Mouse (Mus musculus) heart, embryonic 15.5 days (tissue): Measurements from ENCODE around the gene Ptch1. TPM values are rescaled to one million over a fixed set of nuclear protein-coding genes. Genes with fewer than 3 reads are reported as not detected.

Experiments used
- ATAC-seq: fragments of 200-750 bp; cut with Nextera tagmentation; replicated peaks from 2 replicates; pipeline ENCODE4 v1.8.0; 2017; ENCODE audit warnings: low read depth, moderate TSS enrichment; ENCODE audit not compliant: insufficient number of reproducible peaks, insufficient read depth, low FRiP score
- H3K27ac ChIP-seq: fragments of 300-500 bp; sonication (generic); 2 replicates; pipeline ENCODE4 v1.5.1; 2015; ENCODE audit warnings: mild to moderate bottlenecking, inconsistent platforms
- H3K27me3 ChIP-seq: fragments of 300-500 bp; sonication (generic); 2 replicates; pipeline ENCODE4 v1.6.1; 2015; ENCODE audit warnings: inconsistent platforms
- H3K36me3 ChIP-seq: fragments of 300-500 bp; sonication (generic); 2 replicates; pipeline ENCODE4 v1.6.1; 2015; ENCODE audit warnings: mild to moderate bottlenecking, inconsistent platforms
- H3K4me1 ChIP-seq: fragments of 300-500 bp; sonication (generic); replicated peaks from 2 replicates; pipeline ENCODE4 v1.6.1; 2015; ENCODE audit warnings: inconsistent platforms
- H3K4me2 ChIP-seq: fragments of 300-500 bp; sonication (generic); 2 replicates; pipeline ENCODE4 v1.6.1; 2015; ENCODE audit warnings: inconsistent platforms, mild to moderate bottlenecking, moderate library complexity
- H3K4me3 ChIP-seq: fragments of 300-500 bp; sonication (generic); 2 replicates; pipeline ENCODE4 v1.5.1; 2015; ENCODE audit warnings: mild to moderate bottlenecking, inconsistent platforms
- H3K9ac ChIP-seq: fragments of 300-500 bp; sonication (generic); 2 replicates; pipeline ENCODE4 v1.6.1; 2015; ENCODE audit warnings: mild to moderate bottlenecking, inconsistent platforms
- H3K9me3 ChIP-seq: fragments of 300-500 bp; sonication (generic); replicated peaks from 2 replicates; pipeline ENCODE4 v1.6.1; 2016; ENCODE audit warnings: inconsistent platforms
- WGBS: fragments of 180-500 bp; shearing (Covaris S2); methylation state at CpG from one replicate; pipeline ENCODE4 v1.1.7; 2015; ENCODE audit warnings: mixed read lengths; 5-methylcytosine and 5-hydroxymethylcytosine counted together
- polyA plus RNA-seq: library from polyadenylated mRNA; unstranded; fragments of >200 nt; fragmentation: Nextera tagmentation; extraction: Ambion mirVana; gene quantifications from 2 replicates; pipeline ENCODE4 v1.2.1, GENCODE M21; 2015

The Ptch1 gene
- 5.4 and 8.0 TPM in 2 replicates for polyA plus RNA-seq

DNA sequence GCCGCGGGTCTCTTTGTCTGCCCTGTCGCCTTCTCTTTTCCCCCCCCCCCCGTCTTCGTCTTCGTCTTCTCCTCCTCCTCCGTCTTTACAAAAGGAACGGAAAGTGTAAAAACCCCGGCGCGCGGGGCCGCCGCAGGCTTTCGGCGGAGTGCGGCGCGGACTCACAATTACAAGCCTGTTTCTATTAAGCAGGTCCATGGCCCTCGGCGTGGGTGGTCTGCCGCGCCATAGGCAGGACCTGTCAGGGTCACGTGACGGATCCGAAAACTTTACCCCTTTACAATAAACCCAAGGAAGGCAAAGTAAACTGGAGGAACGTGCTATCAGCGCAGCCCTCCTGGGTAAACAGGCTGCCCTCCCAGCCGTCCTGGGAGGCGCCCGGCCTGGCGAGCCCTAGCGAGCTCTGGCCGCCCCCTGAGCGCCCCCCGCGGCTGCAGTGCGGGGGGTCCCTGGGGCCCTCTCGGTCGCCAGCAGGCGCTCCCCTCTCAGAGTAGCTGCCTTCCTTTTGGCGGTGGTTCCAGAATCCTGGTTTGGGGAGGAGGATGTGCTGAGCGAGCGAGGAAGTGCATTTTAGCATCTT lies at the start of gene Ptch1:
Ptch1 (minus strand) TSS at position 343 of the 580 bp plus-strand sequence.
- H3K27me3 ChIP-seq, result peaks cover 66% of the 10 kb centered on the region
- peaks cover 21% of the 10 kb centered on the region for H3K4me1 ChIP-seq
- peak within 1 kb of the TSS; percentile 80 for H3K4me3 ChIP-seq
- H3K9me3 ChIP-seq, result no peaks in the 10 kb centered on the region
- WGBS, result under 1% methylated on average over 43 of the region's 44 CpGs
- peak; percentile 38; the same call in 1 of the 2 replicates for ATAC-seq
- H3K36me3 ChIP-seq, result no peaks in the 10 kb centered on the region
- H3K4me2 ChIP-seq, result peak within 1 kb of the TSS; percentile 100
- H3K27ac ChIP-seq, result peak within 1 kb of the TSS; percentile 60
- peak within 1 kb of the TSS; percentile 70 for H3K9ac ChIP-seq

GRCm38 (mm10) chr13:63621301-63621700 lies 47.9 kb upstream of the Ptch1 start:
- Histone ChIP-seq H3K27me3 (no peaks in the 10 kb centered on the region), H3K4me2 (no peak overlapping the region), H3K4me1 (no peaks in the 10 kb centered on the region), H3K36me3 (no peaks in the 10 kb centered on the region), H3K9me3 (no peaks in the 10 kb centered on the region), H3K27ac (no peak overlapping the region), H3K9ac (no peak overlapping the region), H3K4me3 (no peak overlapping the region)
- no peak for ATAC-seq
- 64% methylated on average over 3 of the region's 3 CpGs for WGBS

DNA sequence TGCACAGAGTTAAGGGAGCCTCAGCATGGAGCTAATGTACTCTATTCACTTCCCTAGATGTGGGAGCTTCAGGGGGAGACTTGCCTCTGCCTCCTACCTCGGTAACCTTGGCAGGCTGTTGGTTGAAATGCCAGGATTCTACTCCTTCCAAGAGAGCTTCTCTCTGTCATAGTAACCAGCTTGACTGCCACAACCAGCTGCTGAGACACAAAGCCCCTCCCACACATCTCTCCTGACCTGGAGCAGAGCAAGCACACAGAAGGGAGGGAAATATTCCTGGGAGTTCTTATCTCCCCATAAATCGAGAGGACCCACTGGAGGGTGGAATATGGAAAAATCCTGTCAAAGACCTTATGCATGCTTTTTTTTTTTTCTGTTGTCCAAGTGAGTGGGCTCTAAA lies 39.8 kb upstream of the Ptch1 start:
- 33% methylated on average over 2 of the region's 2 CpGs for WGBS
- no peaks in the 10 kb centered on the region for H3K36me3 ChIP-seq
- H3K27ac ChIP-seq, result no peak overlapping the region
- H3K4me1 ChIP-seq, result peaks cover 3% of the 10 kb centered on the region; the same call in 1 of the 2 replicates
- no peak overlapping the region for H3K4me3 ChIP-seq
- no peaks in the 10 kb centered on the region for H3K27me3 ChIP-seq
- no peak overlapping the region for H3K4me2 ChIP-seq
- H3K9me3 ChIP-seq, result no peaks in the 10 kb centered on the region
- ATAC-seq, result no peak
- no peak overlapping the region for H3K9ac ChIP-seq

GRCm38 (mm10) chr13:63609734-63610133 lies 36.3 kb upstream of the Ptch1 start:
- H3K27ac ChIP-seq, result no peak overlapping the region
- WGBS, result 21% methylated on average over 10 of the region's 10 CpGs
- H3K27me3 ChIP-seq, result no peaks in the 10 kb centered on the region
- no peak overlapping the region for H3K4me3 ChIP-seq
- H3K36me3 ChIP-seq, result no peaks in the 10 kb centered on the region
- H3K9me3 ChIP-seq, result no peaks in the 10 kb centered on the region
- ATAC-seq, result no peak; the same call in 1 of the 2 replicates
- H3K4me2 ChIP-seq, result no peak overlapping the region
- H3K4me1 ChIP-seq, result peaks cover 3% of the 10 kb centered on the region; the same call in 1 of the 2 replicates
- H3K9ac ChIP-seq, result no peak overlapping the region

DNA sequence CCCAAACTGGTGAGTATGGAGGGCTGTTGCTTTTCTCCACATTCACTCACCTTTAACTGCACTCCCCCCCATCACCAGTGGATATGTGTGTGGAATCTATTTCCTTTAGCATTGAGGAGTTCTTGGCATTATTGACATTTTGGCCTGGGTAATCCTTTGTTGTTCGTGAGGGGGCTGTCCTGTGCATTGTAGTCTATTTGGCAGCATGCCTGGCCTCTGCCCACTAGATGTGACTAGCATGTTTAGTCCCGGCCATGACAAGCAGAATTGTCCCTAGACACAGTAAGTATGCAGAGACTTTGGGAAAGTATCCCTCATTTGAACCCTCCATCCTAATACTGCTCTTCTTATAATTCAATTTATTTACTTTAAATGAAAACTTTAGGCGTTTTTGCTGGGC lies 24.2 kb upstream of the Ptch1 start:
- H3K27me3 ChIP-seq, result no peaks in the 10 kb centered on the region
- no peaks in the 10 kb centered on the region for H3K36me3 ChIP-seq
- H3K4me3 ChIP-seq, result no peak overlapping the region
- H3K27ac ChIP-seq, result no peak overlapping the region
- H3K4me1 ChIP-seq, result no peaks in the 10 kb centered on the region
- H3K4me2 ChIP-seq, result no peak overlapping the region
- ATAC-seq, result no peak
- H3K9me3 ChIP-seq, result no peaks in the 10 kb centered on the region
- 58% methylated on average over 3 of the region's 3 CpGs for WGBS
- no peak overlapping the region for H3K9ac ChIP-seq

DNA sequence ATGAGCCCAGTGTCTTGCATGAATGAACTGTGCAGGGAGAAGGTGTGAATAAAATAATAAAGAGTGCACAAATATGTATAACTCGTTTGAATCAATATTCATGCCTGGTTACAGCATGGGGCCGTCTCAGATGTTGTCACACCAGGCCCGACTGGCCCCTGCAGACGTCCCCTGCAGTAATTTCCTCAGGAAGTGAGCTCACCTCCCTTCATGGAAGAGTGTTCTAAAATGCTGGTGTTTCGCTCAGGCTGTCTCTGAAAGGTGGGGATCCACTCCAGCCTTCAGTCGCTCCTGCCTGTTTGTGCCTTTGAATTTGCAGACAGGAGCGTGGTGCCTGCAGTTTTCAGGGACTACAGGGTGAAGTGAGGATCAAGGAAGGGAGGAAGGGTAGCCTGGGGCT lies 22.5 kb upstream of the Ptch1 start:
- no peak overlapping the region for H3K4me3 ChIP-seq
- peak overlapping the region; percentile 27; the same call in 1 of the 2 replicates for H3K27ac ChIP-seq
- H3K4me1 ChIP-seq, result no peaks in the 10 kb centered on the region
- no peaks in the 10 kb centered on the region for H3K9me3 ChIP-seq
- H3K4me2 ChIP-seq, result no peak overlapping the region
- 58% methylated on average over 7 of the region's 7 CpGs for WGBS
- no peaks in the 10 kb centered on the region for H3K36me3 ChIP-seq
- H3K27me3 ChIP-seq, result no peaks in the 10 kb centered on the region
- H3K9ac ChIP-seq, result no peak overlapping the region
- no peak for ATAC-seq

DNA sequence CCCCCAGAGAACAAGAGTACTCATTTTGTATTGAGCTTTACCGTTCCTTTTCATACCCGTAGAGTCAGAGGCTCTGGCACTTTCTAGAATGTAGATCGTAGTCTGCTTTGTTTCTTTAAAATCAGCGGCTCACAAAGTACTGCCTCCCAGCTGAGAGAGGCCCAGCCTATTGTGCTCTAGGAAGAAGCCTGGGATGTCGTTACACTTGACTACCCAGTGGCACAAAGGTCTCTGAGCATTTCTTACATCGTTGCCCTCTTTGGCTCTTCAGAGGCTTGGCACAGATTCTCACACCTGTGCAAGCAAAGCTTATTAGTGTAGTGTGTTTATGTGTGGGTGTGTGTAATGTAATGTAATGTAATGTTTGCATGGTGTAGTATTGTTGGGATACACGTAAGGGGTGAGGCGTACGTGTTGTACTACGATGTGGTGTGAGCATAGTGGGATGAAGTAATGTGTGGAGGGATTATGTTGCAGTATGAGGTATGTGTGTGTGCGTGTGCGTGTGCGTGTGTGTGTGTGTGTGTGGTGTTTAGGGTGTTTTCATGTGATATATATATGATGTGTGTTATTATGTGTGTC lies 20.2 kb upstream of the Ptch1 start:
- Histone ChIP-seq H3K36me3 (no peaks in the 10 kb centered on the region), H3K9ac (no peak overlapping the region), H3K27ac (no peak overlapping the region), H3K4me3 (no peak overlapping the region), H3K4me1 (no peaks in the 10 kb centered on the region), H3K27me3 (no peaks in the 10 kb centered on the region), H3K9me3 (no peaks in the 10 kb centered on the region), H3K4me2 (no peak overlapping the region)
- ATAC-seq, result no peak
- WGBS, result 82% methylated on average over 13 of the region's 13 CpGs

DNA sequence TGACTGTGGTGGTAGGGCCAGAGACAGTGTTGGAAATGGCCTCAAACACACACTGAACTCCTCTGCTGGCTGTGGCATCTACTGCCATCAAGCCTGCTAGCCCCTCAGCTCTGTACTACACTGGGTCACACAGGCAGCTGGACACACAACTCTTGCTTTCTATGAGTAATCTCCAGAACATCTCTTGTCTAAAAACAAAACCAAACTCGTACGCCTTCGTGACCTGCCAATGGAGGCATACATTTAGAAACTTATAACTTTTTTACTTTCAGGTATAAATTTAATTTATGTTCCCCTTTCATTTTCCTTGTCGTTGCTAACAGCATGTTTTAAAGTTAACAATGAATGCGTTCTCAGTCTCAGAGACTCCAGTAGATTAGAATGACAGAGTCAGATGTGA lies 19.4 kb upstream of the Ptch1 start:
- no peak for ATAC-seq
- 80% methylated on average over 5 of the region's 5 CpGs for WGBS
- Histone ChIP-seq H3K27ac (no peak overlapping the region), H3K9me3 (no peaks in the 10 kb centered on the region), H3K27me3 (no peaks in the 10 kb centered on the region), H3K4me1 (no peaks in the 10 kb centered on the region), H3K4me3 (no peak overlapping the region), H3K9ac (no peak overlapping the region), H3K36me3 (no peaks in the 10 kb centered on the region), H3K4me2 (no peak overlapping the region)

- ATAC-seq, result no peak
- no peaks in the 10 kb centered on the region for H3K9me3 ChIP-seq
- H3K4me1 ChIP-seq, result peaks cover 16% of the 10 kb centered on the region
- H3K36me3 ChIP-seq, result no peaks in the 10 kb centered on the region
- no peak overlapping the region for H3K9ac ChIP-seq
- no peak overlapping the region for H3K4me2 ChIP-seq
- WGBS, result 52% methylated on average over 4 of the region's 4 CpGs
- no peak overlapping the region for H3K4me3 ChIP-seq
- peaks cover 58% of the 10 kb centered on the region for H3K27me3 ChIP-seq
- H3K27ac ChIP-seq, result no peak overlapping the region
Observed at GRCm38 (mm10) chr13:63574601-63575000, 1.2 kb upstream of the Ptch1 start.

- H3K4me2 ChIP-seq, result peak overlapping the region; percentile 100
- H3K27me3 ChIP-seq, result peaks cover 66% of the 10 kb centered on the region
- H3K9ac ChIP-seq, result peak overlapping the region; percentile 70
- H3K4me3 ChIP-seq, result peak overlapping the region; percentile 80
- under 1% methylated on average over 67 of the region's 67 CpGs for WGBS
- H3K9me3 ChIP-seq, result no peaks in the 10 kb centered on the region
- peaks cover 22% of the 10 kb centered on the region for H3K4me1 ChIP-seq
- ATAC-seq, result no peak
- H3K36me3 ChIP-seq, result no peaks in the 10 kb centered on the region
- H3K27ac ChIP-seq, result peak overlapping the region; percentile 60
Observed at GRCm38 (mm10) chr13:63572453-63573255, 744 bp downstream of the Ptch1 start.

- Histone ChIP-seq H3K9me3 (no peaks in the 10 kb centered on the region), H3K4me1 (peaks cover 22% of the 10 kb centered on the region), H3K9ac (peak overlapping the region; percentile 70), H3K27ac (no peak overlapping the region), H3K27me3 (peaks cover 66% of the 10 kb centered on the region), H3K4me2 (peak overlapping the region; percentile 100), H3K4me3 (peak overlapping the region; percentile 80), H3K36me3 (no peaks in the 10 kb centered on the region)
- no peak for ATAC-seq
- WGBS, result 4% methylated on average over 12 of the region's 12 CpGs
Observed at GRCm38 (mm10) chr13:63572111-63572452, 1.3 kb downstream of the Ptch1 start.
